Comparison of ENCODE assay signal across 8 mouse cellular contexts in the genomic region with DNA sequence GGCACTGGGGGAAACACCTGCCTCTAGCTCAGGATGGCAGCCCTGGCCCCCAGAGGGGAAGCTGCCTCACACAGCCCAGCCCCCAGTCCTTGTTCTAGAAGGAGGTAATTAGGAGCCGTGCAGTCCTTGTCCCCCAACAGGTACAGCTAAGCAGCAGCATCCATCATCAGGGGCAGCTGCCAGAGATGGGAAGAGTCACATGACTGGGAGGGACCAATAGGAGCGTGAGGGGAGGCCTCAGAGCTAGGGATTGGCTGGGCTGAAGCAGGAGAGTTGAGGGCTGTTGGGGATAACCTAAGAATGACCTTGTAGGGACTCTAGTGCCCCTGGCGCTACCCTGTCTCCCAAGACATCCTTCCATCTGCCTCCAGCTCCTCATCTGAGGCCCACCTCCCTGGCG. TPM values are rescaled to one million over a fixed set of nuclear protein-coding genes. Genes with fewer than 3 reads are reported as not detected.
DNase-seq lines count a peak whose midpoint lies in the region; ATAC-seq lines count a peak whose summit lies in the region.

No protein-coding gene starts in this region.

- H3K9ac ChIP-seq in embryonic facial prominence, embryonic 11.5 days (replicated peaks; ENCODE audit: low read length): no peak overlapping the region

- no peaks in the 10 kb centered on the region for H3K4me1 ChIP-seq in embryonic facial prominence, embryonic 11.5 days (ENCODE audit: control insufficient read depth, insufficient read depth, low read length)
- peaks cover 47% of the 10 kb centered on the region for H3K4me1 ChIP-seq in limb, embryonic 10.5 days

- DNase-seq in thymus, postnatal 14 days: peak; percentile 11
- DNase-seq in thymus, postnatal 10 days (ENCODE audit: low spot score in 2 of 2): no peak
- DNase-seq in embryonic facial prominence, embryonic 11.5 days (ENCODE audit: low spot score): peak; percentile 54
- DNase-seq in limb, embryonic 10.5 days (ENCODE audit: low spot score): peak; percentile 73
- DNase-seq in splenic B cell, adult 2 months (ENCODE audit: low read depth, low spot score): peak; percentile 17
- DNase-seq in frontal cortex, postnatal 10 days (ENCODE audit: low spot score in 2 of 2): no peak
- DNase-seq in heart, postnatal 4 days: no peak

- H3K9me3 ChIP-seq in embryonic facial prominence, embryonic 11.5 days (replicated peaks; ENCODE audit: control insufficient read depth, low read length): no peaks in the 10 kb centered on the region
- H3K9me3 ChIP-seq in limb, embryonic 10.5 days (replicated peaks): no peaks in the 10 kb centered on the region

- no peak overlapping the region for H3K27ac ChIP-seq in embryonic facial prominence, embryonic 11.5 days (replicated peaks; ENCODE audit: low read depth, low read length)
- H3K27ac ChIP-seq in limb, embryonic 10.5 days: peak overlapping the region; percentile 81; the same call in 1 of the 2 replicates

- H3K36me3 ChIP-seq in embryonic facial prominence, embryonic 11.5 days (replicated peaks; ENCODE audit: control insufficient read depth, insufficient read depth, low read depth, low read length): no peaks in the 10 kb centered on the region
- H3K36me3 ChIP-seq in limb, embryonic 10.5 days: no peaks in the 10 kb centered on the region
- no peaks in the 10 kb centered on the region for H3K36me3 ChIP-seq in splenic B cell, adult 2 months (ENCODE audit: control insufficient read depth, insufficient read depth, low read length, poor library complexity, severe bottlenecking)

- WGBS in embryonic facial prominence, embryonic 11.5 days: 7% methylated on average over 4 of the region's 4 CpGs
- WGBS in limb, embryonic 10.5 days: 7% methylated on average over 4 of the region's 4 CpGs

- peak; percentile 58; the same call in 1 of the 2 replicates for ATAC-seq in embryonic facial prominence, embryonic 11.5 days (replicated peaks; ENCODE audit: insufficient number of reproducible peaks, low FRiP score, low TSS enrichment, low read depth)
- ATAC-seq in megakaryocyte, adult 5-6 weeks (ENCODE audit: poor library complexity, severe bottlenecking): no peak

- no peak overlapping the region for H3K4me2 ChIP-seq in embryonic facial prominence, embryonic 11.5 days (ENCODE audit: low read depth, low read length)

- no peak overlapping the region for H3K4me3 ChIP-seq in embryonic facial prominence, embryonic 11.5 days (ENCODE audit: low read depth, low read length)
- peak overlapping the region; percentile 1; the same call in 1 of the 2 replicates for H3K4me3 ChIP-seq in limb, embryonic 10.5 days

- peaks cover 3% of the 10 kb centered on the region; the same call in 1 of the 2 replicates for H3K27me3 ChIP-seq in embryonic facial prominence, embryonic 11.5 days (ENCODE audit: control insufficient read depth, insufficient read depth, low read length)
- peaks cover 88% of the 10 kb centered on the region for H3K27me3 ChIP-seq in limb, embryonic 10.5 days (ENCODE audit: low read depth, poor library complexity, severe bottlenecking)
- no peaks in the 10 kb centered on the region for H3K27me3 ChIP-seq in splenic B cell, adult 2 months (ENCODE audit: control insufficient read depth, insufficient read depth, low read length, poor library complexity, severe bottlenecking)

RNA-seq across cellular contexts. Expression of a gene that starts 33.1 kb away (rescaled TPM):
- polyA plus RNA-seq in embryonic facial prominence, embryonic 11.5 days (2014; fragmentation: Nextera tagmentation; extraction: Ambion mirVana): 17.8 and 20.5 TPM in 2 replicates
- 16.2 and 16.8 TPM in 2 replicates for polyA plus RNA-seq in limb, embryonic 10.5 days (2016; fragmentation: Nextera tagmentation; extraction: Ambion mirVana)
- total RNA-seq in megakaryocyte, adult 5-6 weeks (2015): 2.8 and 3.9 TPM in 2 replicates
- total RNA-seq in megakaryocyte, adult 5-6 weeks (2017): 3.3 and 3.8 TPM in 2 replicates
- total RNA-seq in heart, postnatal 4 days (2021): 10 to 100 TPM; 12.7 to 14.1 TPM

Comparison
In these comparisons a context has a peak if more than half of its experiments do, and no peak if none do; other contexts are left out.
1. DNase-seq: peak in thymus, postnatal 14 days (single experiment), embryonic facial prominence, embryonic 11.5 days (single experiment), limb, embryonic 10.5 days (single experiment) and splenic B cell, adult 2 months (single experiment); none in thymus, postnatal 10 days (0 of 2), frontal cortex, postnatal 10 days (0 of 2) and heart, postnatal 4 days (single experiment).